8 mouse cellular contexts compared by ENCODE assay signal in the genomic region with DNA sequence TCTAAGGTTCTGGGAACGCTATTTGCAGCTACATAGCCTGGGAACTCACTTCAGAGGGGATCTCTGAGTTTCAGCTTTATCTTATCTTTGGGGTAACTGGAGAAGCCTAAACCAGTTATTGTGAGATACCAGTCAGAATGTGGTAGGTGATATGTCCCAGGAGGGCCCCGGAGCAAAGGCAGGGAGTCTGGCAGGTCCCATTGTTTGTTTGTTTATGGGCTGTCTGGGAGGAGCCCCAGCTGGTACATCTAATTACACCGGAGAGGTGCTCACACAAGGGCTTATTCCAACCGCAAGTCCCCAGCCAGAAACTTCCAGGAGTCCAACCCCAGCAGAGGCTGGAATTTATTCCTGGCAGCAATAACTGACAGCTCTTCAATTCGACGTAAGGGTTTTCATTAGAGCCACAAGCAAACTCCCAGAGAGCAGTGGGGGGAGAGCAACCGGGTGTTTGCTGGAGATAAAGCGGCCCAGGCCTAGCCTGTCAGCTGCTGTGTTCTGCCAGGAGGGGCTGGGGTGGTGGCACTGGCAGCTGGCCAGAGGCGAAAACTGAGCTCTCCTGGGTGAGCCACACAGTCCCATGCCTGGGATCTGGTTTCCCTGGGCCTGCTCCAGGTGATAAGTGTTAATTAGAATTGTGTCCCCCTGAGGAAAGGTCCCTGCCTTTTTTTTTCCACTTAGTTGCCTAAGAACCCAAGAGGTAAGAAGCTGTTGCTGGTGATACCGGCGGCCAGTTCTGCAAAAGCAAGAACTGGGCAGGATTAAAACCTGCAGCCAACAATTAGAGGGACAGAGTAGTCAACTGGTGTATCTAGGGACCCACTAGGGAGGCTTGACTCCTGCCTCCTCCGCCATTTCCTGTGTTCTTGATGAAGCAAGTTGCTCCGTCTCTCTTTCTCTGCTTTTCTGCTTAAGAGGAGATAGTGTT.
DNase-seq lines count a peak whose midpoint lies in the region; ATAC-seq lines count a peak whose summit lies in the region.

No protein-coding gene starts in this region.

- no peaks in the 10 kb centered on the region for H3K36me3 ChIP-seq in forebrain, embryonic 12.5 days (replicated peaks)
- no peaks in the 10 kb centered on the region for H3K36me3 ChIP-seq in midbrain, embryonic 14.5 days (ENCODE audit: control insufficient read depth, insufficient read depth, low read length)

- H3K4me3 ChIP-seq in forebrain, embryonic 12.5 days (replicated peaks): no peak overlapping the region
- H3K4me3 ChIP-seq in midbrain, embryonic 14.5 days (replicated peaks; ENCODE audit: low read depth, low read length): no peak overlapping the region

- whole genome bisulfite sequencing in forebrain, embryonic 12.5 days: 31% methylated on average over 13 of the region's 13 CpGs
- 20% methylated on average over 13 of the region's 13 CpGs for WGBS in midbrain, embryonic 14.5 days

- peak; percentile 16 for DNase-seq in urinary bladder, postnatal 14 days (ENCODE audit: low spot score)
- DNase-seq in urinary bladder, adult 18-20 months (ENCODE audit: low spot score in 2 of 2): no peak
- peak; percentile 73 to 75 for DNase-seq in heart, postnatal 14 days
- peak; percentile 97 for DNase-seq in liver
- peak; percentile 82 for DNase-seq in midbrain, embryonic 14.5 days
- DNase-seq in testis, postnatal 10 days (ENCODE audit: low spot score): no peak

- no peak overlapping the region for H3K9ac ChIP-seq in forebrain, embryonic 12.5 days
- H3K9ac ChIP-seq in midbrain, embryonic 14.5 days (replicated peaks; ENCODE audit: low read length): no peak overlapping the region

- peak; percentile 90 for ATAC-seq in forebrain, embryonic 12.5 days (ENCODE audit: low FRiP score)
- peak; percentile 93 for ATAC-seq in midbrain, embryonic 14.5 days (ENCODE audit: low FRiP score, low TSS enrichment)
- no peak for ATAC-seq in inflammation-experienced regulatory T-cells, adult 6 months

- H3K27ac ChIP-seq in forebrain, embryonic 12.5 days: peak overlapping the region; percentile 63
- peak overlapping the region; percentile 73 for H3K27ac ChIP-seq in midbrain, embryonic 14.5 days (replicated peaks; ENCODE audit: low read depth, low read length)

- intact Hi-C loops in heart, postnatal 14 days (cut with DNase I): loop anchor here (5.0 kb wide), 1 partner anchor 39 kb away; no protein-coding TSS in a partner anchor

- H3K4me2 ChIP-seq in forebrain, embryonic 12.5 days: no peak overlapping the region
- H3K4me2 ChIP-seq in midbrain, embryonic 14.5 days (ENCODE audit: low read length): no peak overlapping the region

- no peaks in the 10 kb centered on the region for H3K27me3 ChIP-seq in forebrain, embryonic 12.5 days
- no peaks in the 10 kb centered on the region for H3K27me3 ChIP-seq in midbrain, embryonic 14.5 days (ENCODE audit: control insufficient read depth, insufficient read depth, low read length)

- peaks cover 20% of the 10 kb centered on the region for H3K4me1 ChIP-seq in forebrain, embryonic 12.5 days
- H3K4me1 ChIP-seq in midbrain, embryonic 14.5 days (ENCODE audit: control insufficient read depth, insufficient read depth, low read length): peaks cover 18% of the 10 kb centered on the region

- H3K9me3 ChIP-seq in forebrain, embryonic 12.5 days: no peaks in the 10 kb centered on the region
- H3K9me3 ChIP-seq in midbrain, embryonic 14.5 days (ENCODE audit: control insufficient read depth, low read length): no peaks in the 10 kb centered on the region

Comparison
In these comparisons a context has a peak if more than half of its experiments do, and no peak if none do; other contexts are left out.
1. DNase-seq: peak in urinary bladder, postnatal 14 days (single experiment), heart, postnatal 14 days (2 of 2), liver (single experiment) and midbrain, embryonic 14.5 days (single experiment); none in urinary bladder, adult 18-20 months (0 of 2) and testis, postnatal 10 days (single experiment).